In genomic region chr17:15564928-15565300, GRCm38 (mm10) we compare ENCODE assay signal across 8 mouse cellular contexts. TPM values are rescaled to one million over a fixed set of nuclear protein-coding genes. Genes with fewer than 3 reads are reported as not detected.
DNase-seq lines count a peak whose midpoint lies in the region; ATAC-seq lines count a peak whose summit lies in the region.

No protein-coding gene starts in this region.

- peak overlapping the region; percentile 74 for H3K4me2 ChIP-seq in hindbrain, embryonic 15.5 days

- H3K4me1 ChIP-seq in erythroblast, embryonic 14.5 days (ENCODE audit: control insufficient read depth): peaks cover 12% of the 10 kb centered on the region
- peaks cover 3% of the 10 kb centered on the region; the same call in 1 of the 2 replicates for H3K4me1 ChIP-seq in hindbrain, embryonic 15.5 days (replicated peaks)

- H3K9ac ChIP-seq in hindbrain, embryonic 15.5 days: peak overlapping the region; percentile 72

- H3K4me3 ChIP-seq in erythroblast, embryonic 14.5 days (replicated peaks): peak overlapping the region; percentile 75
- peak overlapping the region; percentile 68 for H3K4me3 ChIP-seq in hindbrain, embryonic 15.5 days
- H3K4me3 ChIP-seq in macrophage (ENCODE audit: inconsistent target): peak overlapping the region; percentile 78

- H3K27ac ChIP-seq in hindbrain, embryonic 15.5 days (replicated peaks): peak overlapping the region; percentile 94
- H3K27ac ChIP-seq in macrophage: peak overlapping the region; percentile 85

- no peak for ATAC-seq in erythroblast, adult 5-6 weeks (replicated peaks; ENCODE audit: low FRiP score, poor library complexity, severe bottlenecking)
- no peak for ATAC-seq in hindbrain, embryonic 15.5 days (ENCODE audit: low FRiP score, low read depth)

- WGBS in hindbrain, embryonic 15.5 days: 39% methylated on average over 12 of the region's 12 CpGs
- WGBS in macrophage (ENCODE audit: missing documents): 58% methylated on average over 11 of the region's 12 CpGs

- no peaks in the 10 kb centered on the region for H3K79me2 ChIP-seq in macrophage (ENCODE audit: inconsistent target)

- H3K36me3 ChIP-seq in erythroblast, embryonic 14.5 days (ENCODE audit: control insufficient read depth): no peaks in the 10 kb centered on the region
- H3K36me3 ChIP-seq in hindbrain, embryonic 15.5 days: no peaks in the 10 kb centered on the region
- no peaks in the 10 kb centered on the region for H3K36me3 ChIP-seq in macrophage (ENCODE audit: inconsistent target)

- DNase-seq in thymus, postnatal 4 days: peak; percentile 16
- no peak for DNase-seq in thymus, postnatal 0 days (ENCODE audit: low spot score)
- no peak for DNase-seq in adrenal gland, postnatal 36 days
- no peak for DNase-seq in adrenal gland, adult 18-20 months (ENCODE audit: low spot score in 2 of 2)

- peaks cover 8% of the 10 kb centered on the region for H3K27me3 ChIP-seq in erythroblast, embryonic 14.5 days (ENCODE audit: control insufficient read depth)
- H3K27me3 ChIP-seq in hindbrain, embryonic 15.5 days: no peaks in the 10 kb centered on the region

- H3K9me3 ChIP-seq in erythroblast, embryonic 14.5 days (ENCODE audit: control insufficient read depth, low read length): no peaks in the 10 kb centered on the region
- no peaks in the 10 kb centered on the region for H3K9me3 ChIP-seq in hindbrain, embryonic 15.5 days

RNA-seq across cellular contexts. Expression of gene Prdm9, which starts 0.8 kb away (rescaled TPM):
- polyA plus RNA-seq in erythroblast, embryonic 14.5 days (2012): 0.01 TPM in 1 of 2 replicates, not detected in the other
- total RNA-seq in erythroblast, adult 5-6 weeks (2015; ENCODE audit: low replicate concordance): 3.8 TPM in 1 of 2 replicates, not detected in the other
- total RNA-seq in erythroblast, adult 5-6 weeks (2017; ENCODE audit: low replicate concordance): 0.26 and 0.42 TPM in 2 replicates
- 1.5 and 2.4 TPM in 2 replicates for polyA plus RNA-seq in thymus, postnatal 0 days (2015; fragmentation: Nextera tagmentation; extraction: Ambion mirVana)
- 1.4 and 2.3 TPM in 2 replicates for polyA plus RNA-seq in hindbrain, embryonic 15.5 days (2015; fragmentation: Nextera tagmentation; extraction: Ambion mirVana)
- 10 to 100 TPM; 15.0 to 30.5 (median 23.0) TPM for total RNA-seq in macrophage (2018; cell fraction: chromatin; rRNA removed)
- 1 to 10 TPM; 1.3 to 3.7 (median 2.1) TPM for total RNA-seq in macrophage (2018; cell fraction: cytosol; rRNA removed)
- 10 to 100 TPM in 21 of 26 experiments, 1 to 10 TPM in 5; 5.2 to 26.2 (median 14.0) TPM for total RNA-seq in macrophage (2018; cell fraction: nucleus; rRNA removed)
- polyA plus RNA-seq in macrophage (2018): 1.9 to 3.2 TPM (median 3.1 TPM) in 3 replicates
- total RNA-seq in adrenal gland, postnatal 36 days (2021): 1 to 10 TPM; 4.1 to 4.6 TPM
- total RNA-seq in adrenal gland, adult 18-20 months (2021): 1 to 10 TPM; 3.7 to 4.1 TPM

RNA-seq across cellular contexts. Expression of gene Pdcd2, which starts 37.8 kb away (rescaled TPM):
- 1.2 and 1.5 TPM in 2 replicates for polyA plus RNA-seq in erythroblast, embryonic 14.5 days (2012)
- 5.8 and 9.2 TPM in 2 replicates for total RNA-seq in erythroblast, adult 5-6 weeks (2015; ENCODE audit: low replicate concordance)
- total RNA-seq in erythroblast, adult 5-6 weeks (2017; ENCODE audit: low replicate concordance): 9.6 and 14.7 TPM in 2 replicates
- polyA plus RNA-seq in thymus, postnatal 0 days (2015; fragmentation: Nextera tagmentation; extraction: Ambion mirVana): 82.9 and 94.9 TPM in 2 replicates
- 58.2 TPM in 2 replicates for polyA plus RNA-seq in hindbrain, embryonic 15.5 days (2015; fragmentation: Nextera tagmentation; extraction: Ambion mirVana)
- 10 to 100 TPM in 17 of 26 experiments, 1 to 10 TPM in 9; 1.3 to 60.2 (median 13.1) TPM for total RNA-seq in macrophage (2018; cell fraction: chromatin; rRNA removed)
- total RNA-seq in macrophage (2018; cell fraction: cytosol; rRNA removed): 10 to 100 TPM; 13.3 to 27.9 (median 19.9) TPM
- 10 to 100 TPM in 18 of 26 experiments, 1 to 10 TPM in 8; 3.0 to 34.6 (median 15.2) TPM for total RNA-seq in macrophage (2018; cell fraction: nucleus; rRNA removed)
- 21.6 to 26.8 TPM (median 23.6 TPM) in 3 replicates for polyA plus RNA-seq in macrophage (2018)
- total RNA-seq in adrenal gland, postnatal 36 days (2021): 10 to 100 TPM; 33.2 to 34.6 TPM
- 10 to 100 TPM; 29.3 to 37.7 TPM for total RNA-seq in adrenal gland, adult 18-20 months (2021)
